Mouse (Mus musculus) central nervous system, embryonic 18 days (tissue): ENCODE measurements around the gene Wnk4. TPM values are rescaled to one million over a fixed set of nuclear protein-coding genes. Genes with fewer than 3 reads are reported as not detected.

Source experiments
- polyA plus RNA-seq: library from polyadenylated mRNA; depleted of rRNA; stranded (reverse); fragments of >200 nt; gene quantifications from 2 replicates; pipeline ENCODE4 v1.2.3, GENCODE M21; 2012; rRNA removed

Gene Wnk4
- polyA plus RNA-seq: 4.4 and 5.4 TPM in 2 replicates

GRCm38 (mm10) chr11:101259948-101260825, at the start of gene Wnk4:
TSS of gene Wnk4 (plus strand) at chr11:101260567.

GRCm38 (mm10) chr11:101226065-101226701, 34.2 kb upstream of the Wnk4 start, which contains the start of gene Ezh1:
TSS of gene Ezh1 (minus strand) at chr11:101226463.

GRCm38 (mm10) chr11:101245855-101246701, 14.3 kb upstream of the Wnk4 start, which contains the start of gene Ramp2:
TSS of gene Ramp2 (plus strand) at chr11:101246028.

GRCm38 (mm10) chr11:101253613-101254389, 6.6 kb upstream of the Wnk4 start, which contains the start of gene Vps25:
TSS of gene Vps25 (plus strand) at chr11:101253707.

DNA sequence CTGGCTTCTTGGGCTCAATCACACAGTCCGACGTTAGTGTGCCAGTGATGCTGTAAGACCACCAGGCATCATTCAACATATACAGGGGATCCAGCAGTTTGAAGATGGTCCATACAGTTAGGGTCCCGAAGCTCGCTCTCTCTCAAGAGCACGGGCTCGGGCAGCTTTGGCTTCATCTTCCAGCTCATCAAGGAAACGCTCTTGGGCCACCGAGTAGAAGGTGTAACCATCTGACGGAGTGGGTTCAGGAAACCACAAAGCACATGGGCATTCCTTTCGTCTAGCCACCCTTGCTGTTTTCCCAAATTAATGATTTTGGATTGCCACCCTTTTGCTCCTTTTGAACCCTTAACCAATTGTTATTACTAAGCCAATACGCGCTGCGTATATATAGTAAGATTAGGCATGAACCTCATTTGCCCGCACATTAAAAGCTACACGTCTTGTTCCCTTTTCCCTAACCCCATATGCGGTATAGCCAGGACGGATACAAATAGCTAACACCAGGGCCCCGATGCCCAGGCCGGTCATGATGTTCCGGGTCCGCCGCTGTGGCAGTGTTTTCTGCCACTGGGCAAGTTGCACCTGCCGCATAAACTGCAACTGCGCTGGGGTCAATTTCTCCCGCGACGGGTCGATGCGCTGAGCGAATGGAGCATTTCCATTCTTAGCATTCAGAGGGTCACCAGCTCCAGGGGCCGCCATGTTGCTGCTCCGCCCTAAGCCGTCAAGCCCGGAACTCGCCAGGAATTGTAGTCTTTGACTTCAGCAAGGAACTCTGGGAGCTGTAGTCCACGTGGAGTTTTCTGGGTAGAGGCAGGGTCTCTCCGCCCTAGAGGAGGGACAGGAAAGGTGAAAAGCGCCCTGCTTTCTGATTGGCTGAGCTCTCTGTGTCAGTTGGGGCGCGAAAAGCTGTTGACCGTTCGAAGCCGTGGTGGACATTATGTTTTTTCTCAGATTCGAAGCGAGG, 18.1 kb downstream of the Wnk4 start, which contains the start of the genes Cntd1 and Coa3:
TSS of gene Cntd1 (plus strand) at position 790 of the 970 bp plus-strand sequence.
TSS of gene Coa3 (minus strand) at position 892 of the 970 bp plus-strand sequence.

DNA sequence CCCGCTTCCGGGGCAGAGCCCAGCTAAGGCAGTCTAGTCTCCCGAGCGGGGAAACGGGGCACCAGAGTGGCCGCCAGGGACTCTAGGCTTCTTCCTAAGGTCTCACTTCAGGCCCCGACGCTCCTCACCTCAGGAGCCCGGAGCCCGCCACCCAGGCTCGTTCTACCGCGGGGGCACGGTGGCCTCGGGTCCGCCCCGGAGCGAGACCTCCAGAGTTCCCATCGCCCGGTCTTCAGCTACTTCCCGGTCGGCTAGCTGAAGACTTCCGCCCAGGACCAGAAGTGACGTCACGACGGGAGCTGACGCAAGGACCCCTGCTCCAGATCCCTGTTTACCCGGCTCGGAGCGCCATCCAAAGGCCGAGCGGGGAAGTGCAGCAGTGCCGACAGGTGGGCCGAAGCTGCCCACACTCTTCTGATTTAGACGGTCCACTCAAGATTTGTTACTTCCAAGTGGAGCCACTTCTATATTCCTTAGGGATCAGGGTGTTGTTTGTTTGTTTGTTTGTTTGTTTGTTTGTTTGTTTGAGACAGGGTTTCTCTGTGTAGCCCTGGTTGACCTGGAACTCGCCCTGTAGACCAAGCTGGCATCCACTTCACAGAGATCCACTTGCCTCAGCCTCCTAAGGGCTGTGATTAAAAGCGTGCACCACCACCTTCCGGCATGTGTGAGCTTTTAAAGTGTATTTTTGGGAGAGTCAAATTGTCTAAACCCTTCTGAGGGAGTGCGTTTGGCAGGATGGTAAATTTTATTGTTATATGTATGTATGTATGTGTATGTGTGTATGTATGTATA, 41.8 kb downstream of the Wnk4 start, which contains the start of gene Becn1:
TSS of gene Becn1 (minus strand) at position 283 of the 795 bp plus-strand sequence.

GRCm38 (mm10) chr11:101315665-101316500, 55.5 kb downstream of the Wnk4 start, which contains the start of gene Psme3:
TSS of gene Psme3 (plus strand) at chr11:101316213.

DNA sequence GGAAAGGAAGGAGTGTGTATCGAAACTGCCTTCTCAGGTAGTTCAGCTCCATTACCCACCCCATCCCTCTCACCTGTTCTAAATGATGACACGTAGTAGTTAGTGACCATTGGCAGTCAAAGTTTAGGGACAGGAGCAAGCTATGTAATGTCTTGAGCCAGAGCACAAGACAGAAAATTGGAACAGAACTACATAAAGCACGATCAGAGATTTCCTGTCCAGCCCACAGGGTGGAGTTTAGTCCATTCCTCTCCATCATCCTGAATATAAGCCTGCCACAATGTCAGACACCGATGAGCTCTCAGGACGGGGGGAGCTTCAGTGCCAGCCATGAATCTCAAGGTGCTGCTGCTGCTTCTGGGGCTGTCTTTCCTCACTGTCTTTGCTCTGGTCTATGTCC, 64.4 kb downstream of the Wnk4 start, which contains the start of gene Aoc2:
TSS of gene Aoc2 (plus strand) at position 301 of the 400 bp plus-strand sequence.

Other genes with a start within 250 kb of the Wnk4 start
- gene Naglu, start 190.6 kb upstream of the Wnk4 start, polyA plus RNA-seq: 10.6 and 11.5 TPM in 2 replicates
- 0.63 and 0.65 TPM in 2 replicates for gene Hsd17b1, start 182.2 kb upstream of the Wnk4 start, polyA plus RNA-seq
- 49.3 and 50.2 TPM in 2 replicates for gene Coasy, start 178.0 kb upstream of the Wnk4 start, polyA plus RNA-seq
- 65.4 and 71.6 TPM in 2 replicates for gene Mlx, start 173.3 kb upstream of the Wnk4 start, polyA plus RNA-seq
- gene Psmc3ip, start 165.1 kb upstream of the Wnk4 start, polyA plus RNA-seq: 19.1 and 19.5 TPM in 2 replicates
- 66.9 and 68.5 TPM in 2 replicates for gene Retreg3, start 140.7 kb upstream of the Wnk4 start, polyA plus RNA-seq
- gene Tubg1, start 140.6 kb upstream of the Wnk4 start, polyA plus RNA-seq: 15.2 and 15.6 TPM in 2 replicates
- 31.8 and 33.7 TPM in 2 replicates for gene Tubg2, start 104.7 kb upstream of the Wnk4 start, polyA plus RNA-seq
- gene Cntnap1, start 90.0 kb upstream of the Wnk4 start, polyA plus RNA-seq: 7.4 and 9.2 TPM in 2 replicates
- 6.5 and 7.9 TPM in 2 replicates for gene Plekhh3, start 89.2 kb upstream of the Wnk4 start, polyA plus RNA-seq
- gene Ccr10, start 85.1 kb upstream of the Wnk4 start, polyA plus RNA-seq: 0.21 and 0.28 TPM in 2 replicates
- 37.9 and 39.6 TPM in 2 replicates for gene Ezh1, start 34.1 kb upstream of the Wnk4 start, polyA plus RNA-seq
- gene Ramp2, start 14.5 kb upstream of the Wnk4 start, polyA plus RNA-seq: 79.4 and 81.7 TPM in 2 replicates
- gene Vps25, start 6.9 kb upstream of the Wnk4 start, polyA plus RNA-seq: 56.9 and 58.5 TPM in 2 replicates
- 0.66 and 0.69 TPM in 2 replicates for gene Cntd1, start 18.4 kb downstream of the Wnk4 start, polyA plus RNA-seq
- 165 and 213 TPM in 2 replicates for gene Coa3, start 18.5 kb downstream of the Wnk4 start, polyA plus RNA-seq
- gene Becn1, start 41.7 kb downstream of the Wnk4 start, polyA plus RNA-seq: 115 and 124 TPM in 2 replicates
- gene Psme3, start 55.6 kb downstream of the Wnk4 start, polyA plus RNA-seq: 103 and 105 TPM in 2 replicates
- 7.0 and 7.4 TPM in 2 replicates for gene Aoc2, start 64.5 kb downstream of the Wnk4 start, polyA plus RNA-seq
- 0.52 and 0.82 TPM in 2 replicates for gene Aoc3, start 70.0 kb downstream of the Wnk4 start, polyA plus RNA-seq
- 0.03 and 0.05 TPM in 2 replicates for gene G6pc, start 107.0 kb downstream of the Wnk4 start, polyA plus RNA-seq
- 49.2 and 49.6 TPM in 2 replicates for gene Aarsd1, start 157.0 kb downstream of the Wnk4 start, polyA plus RNA-seq
- gene Gm27029, start 164.2 kb downstream of the Wnk4 start, polyA plus RNA-seq: 4.1 and 4.2 TPM in 2 replicates
- 29.8 and 30.1 TPM in 2 replicates for gene Rundc1, start 164.5 kb downstream of the Wnk4 start, polyA plus RNA-seq
- 2.3 and 5.0 TPM in 2 replicates for gene Ptges3l, start 164.8 kb downstream of the Wnk4 start, polyA plus RNA-seq
- gene Rpl27, start 181.7 kb downstream of the Wnk4 start, polyA plus RNA-seq: 841 and 842 TPM in 2 replicates
- gene Ifi35, start 187.8 kb downstream of the Wnk4 start, polyA plus RNA-seq: 6.2 and 7.4 TPM in 2 replicates
- gene Rnd2, start 204.4 kb downstream of the Wnk4 start, polyA plus RNA-seq: 118 and 125 TPM in 2 replicates
- gene Vat1, start 205.7 kb downstream of the Wnk4 start, polyA plus RNA-seq: 162 and 171 TPM in 2 replicates